Mouse (Mus musculus) megakaryocyte, embryonic 14.5 days (primary cell): ENCODE data around the gene Fbxo6.

Experiments used
- FLI1 ChIP-seq: IDR thresholded peaks from 2 replicates; pipeline ENCODE4 v1.6.1; 2012; ENCODE audit warnings: low read length, inconsistent platforms, mixed read lengths
- GATA1 ChIP-seq: IDR thresholded peaks from 3 replicates; pipeline ENCODE4 v1.6.1; 2012; ENCODE audit warnings: mixed read lengths, low read length, inconsistent platforms, borderline replicate concordance

- TF ChIP-seq GATA1 (no peak), FLI1 (no peak)
Measured at GRCm38 (mm10) chr4:148160436-148161390, 8.8 kb upstream of the Fbxo6 start, which contains the start of the genes Fbxo44 and Fbxo2.
